Mouse (Mus musculus): Measurements from ENCODE around the gene Lamb3.

DNA sequence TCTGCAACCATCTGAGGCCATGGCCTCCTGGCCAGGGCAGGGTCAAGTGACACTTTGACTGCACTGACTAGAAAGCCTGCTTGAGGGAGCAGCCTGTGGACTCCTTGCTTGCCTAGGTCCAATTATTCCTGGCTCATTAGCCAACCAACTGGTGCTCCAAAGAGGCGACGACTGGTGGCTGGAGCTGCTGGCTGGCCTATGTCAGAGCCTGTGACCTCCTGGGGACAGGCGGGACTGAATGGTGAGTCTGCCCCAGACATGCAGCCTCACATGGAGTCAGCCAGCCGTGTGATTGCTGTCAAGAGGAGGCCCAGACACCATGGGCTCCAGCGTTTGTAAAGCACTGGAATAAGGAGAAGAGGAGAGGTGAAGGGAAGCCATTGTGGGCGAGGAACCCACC is 153.7 kb downstream of the Lamb3 start:
- TF ChIP-seq POLR2A (IDR thresholded peaks at IDR 0.05; ENCODE audit: borderline replicate concordance, extremely low read depth, low read depth, low read length): no peak
- TF ChIP-seq CTCF (IDR thresholded peaks at IDR 0.05; ENCODE audit: insufficient read depth, low read length): no peak

All from lung, adult 2 months (tissue).